Mouse (Mus musculus) cerebellum, adult 11-12 months (tissue): Measurements from ENCODE around the gene Zranb1.

ENCODE experiments used
- DNase-seq: peaks from one replicate; pipeline ENCODE4 v3.0.0; 2022

Zranb1 gene

GRCm38 (mm10) chr7:132931560-132932351 lies 814 bp downstream of the Zranb1 start:
- DNase-seq, result peak; percentile 62

GRCm38 (mm10) chr7:132933331-132933730 lies 2.4 kb downstream of the Zranb1 start:
- no peak for DNase-seq

GRCm38 (mm10) chr7:132934743-132935142 lies 3.8 kb downstream of the Zranb1 start:
- no peak for DNase-seq

- no peak for DNase-seq
These were observed 8.2 kb downstream of the Zranb1 start for GRCm38 (mm10) chr7:132939118-132939517.

GRCm38 (mm10) chr7:132940569-132940968 lies 9.6 kb downstream of the Zranb1 start:
- DNase-seq, result no peak

- no peak for DNase-seq
These were observed 19.0 kb downstream of the Zranb1 start for GRCm38 (mm10) chr7:132949968-132950367.

- no peak for DNase-seq
These were observed 19.7 kb downstream of the Zranb1 start for GRCm38 (mm10) chr7:132950613-132951012.

- no peak for DNase-seq
These were observed 33.5 kb downstream of the Zranb1 start for GRCm38 (mm10) chr7:132964395-132964794.

- DNase-seq, result no peak
These were observed 34.8 kb downstream of the Zranb1 start for GRCm38 (mm10) chr7:132965707-132966106.

- DNase-seq, result no peak
These were observed 41.1 kb downstream of the Zranb1 start for GRCm38 (mm10) chr7:132972079-132972478.

GRCm38 (mm10) chr7:132976079-132976478 lies 45.1 kb downstream of the Zranb1 start:
- DNase-seq, result no peak

GRCm38 (mm10) chr7:132977981-132978380 lies 47.0 kb downstream of the Zranb1 start:
- DNase-seq, result no peak

GRCm38 (mm10) chr7:132982639-132983038 lies 51.7 kb downstream of the Zranb1 start:
- no peak for DNase-seq

- DNase-seq, result no peak
These were observed 58.9 kb downstream of the Zranb1 start for GRCm38 (mm10) chr7:132989839-132990238.

GRCm38 (mm10) chr7:132991240-132991900 lies 60.4 kb downstream of the Zranb1 start:
- no peak for DNase-seq

- no peak for DNase-seq
These were observed 62.1 kb downstream of the Zranb1 start for GRCm38 (mm10) chr7:132992967-132993615.

GRCm38 (mm10) chr7:132994120-132994519 lies 63.2 kb downstream of the Zranb1 start:
- no peak for DNase-seq

- no peak for DNase-seq
These were observed 63.8 kb downstream of the Zranb1 start for GRCm38 (mm10) chr7:132994628-132995191.

GRCm38 (mm10) chr7:132996391-132996790 lies 65.4 kb downstream of the Zranb1 start:
- DNase-seq, result no peak

GRCm38 (mm10) chr7:132998639-132999038 lies 67.7 kb downstream of the Zranb1 start:
- no peak for DNase-seq

GRCm38 (mm10) chr7:132999061-132999460 lies 68.1 kb downstream of the Zranb1 start:
- no peak for DNase-seq

GRCm38 (mm10) chr7:133001388-133001787 lies 70.4 kb downstream of the Zranb1 start:
- DNase-seq, result no peak

GRCm38 (mm10) chr7:133002271-133002670 lies 71.3 kb downstream of the Zranb1 start:
- DNase-seq, result no peak
